Mouse (Mus musculus) layer of hippocampus, adult 2 months (tissue): ENCODE data around the gene Acoxl. TPM values are rescaled to one million over a fixed set of nuclear protein-coding genes. Genes with fewer than 3 reads are reported as not detected.

Experiments
- DNase-seq, 2 experiments: peaks; one replicate each; pipeline ENCODE4 v3.0.0; 2022; ENCODE audit warnings: low spot score in 2 of 2
- H3K27ac ChIP-seq: fragments of 200-600 bp; 2 replicates; pipeline ENCODE4 v1.8.1; 2022
- H3K4me3 ChIP-seq: fragments of 200-600 bp; 2 replicates; pipeline ENCODE4 v1.8.1; 2022; ENCODE audit warnings: mild to moderate bottlenecking
- CTCF ChIP-seq: fragments of 200-600 bp; conservative IDR thresholded peaks from 2 replicates; pipeline ENCODE4 v1.8.1; 2022; ENCODE audit warnings: antibody characterized with exemption, mild to moderate bottlenecking, moderate library complexity
- total RNA-seq, 2 experiments: library from RNA; stranded (reverse); gene quantifications; 2 replicates each; pipeline ENCODE4 v1.2.3; 2021

Gene Acoxl
- total RNA-seq, 2 experiments from 2014 or later: not detected

- Histone ChIP-seq H3K4me3 (no peak overlapping the region), H3K27ac (no peak overlapping the region)
- no peak for DNase-seq
- no peak for TF ChIP-seq CTCF
These were observed 91.5 kb downstream of the Acoxl start for GRCm38 (mm10) chr2:127929939-127930715.

DNA sequence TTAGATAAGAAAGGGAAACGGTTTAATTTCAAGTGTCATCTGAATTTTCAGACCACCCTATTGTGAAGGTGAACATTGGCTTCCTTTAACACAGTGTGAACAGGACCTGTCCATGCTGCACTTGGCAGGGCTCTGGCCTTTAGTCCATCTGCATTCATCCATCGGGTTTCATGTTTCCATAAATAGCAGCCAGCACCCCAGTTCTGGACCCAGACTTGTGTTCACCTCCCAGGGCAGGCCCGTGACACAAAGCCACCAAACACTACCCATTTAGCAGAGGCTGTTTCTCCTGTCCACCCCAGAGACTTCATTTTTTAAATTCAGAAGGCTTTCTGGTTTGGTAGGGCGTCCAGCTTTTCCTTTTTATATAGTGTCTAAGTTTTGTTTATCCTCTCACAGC, 92.9 kb downstream of the Acoxl start:
- Histone ChIP-seq H3K27ac (no peak overlapping the region), H3K4me3 (no peak overlapping the region)
- no peak for DNase-seq
- TF ChIP-seq CTCF: no peak

DNA sequence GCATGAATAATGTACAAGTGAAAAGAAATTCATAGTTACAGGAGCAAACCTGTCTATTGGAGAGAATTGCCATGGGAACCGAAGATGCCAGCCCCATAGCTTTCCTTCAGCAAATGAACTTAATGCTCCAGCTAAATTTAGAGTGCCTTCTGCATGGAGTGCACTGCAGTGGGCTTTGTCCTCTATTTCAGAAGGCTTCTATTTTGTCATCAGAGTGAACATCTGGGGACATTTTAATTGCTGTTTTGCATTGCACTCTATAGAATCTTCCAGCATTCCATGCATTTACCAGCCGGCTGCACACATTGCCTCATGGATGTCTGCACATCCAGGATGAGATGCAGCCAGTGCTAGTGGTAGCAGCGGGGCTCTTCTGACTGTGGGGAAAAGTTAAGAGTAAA, 94.9 kb downstream of the Acoxl start:
- peak; percentile 18 to 52 for DNase-seq
- H3K27ac ChIP-seq: peak overlapping the region; percentile 53; the same call in 1 of the 2 replicates

DNA sequence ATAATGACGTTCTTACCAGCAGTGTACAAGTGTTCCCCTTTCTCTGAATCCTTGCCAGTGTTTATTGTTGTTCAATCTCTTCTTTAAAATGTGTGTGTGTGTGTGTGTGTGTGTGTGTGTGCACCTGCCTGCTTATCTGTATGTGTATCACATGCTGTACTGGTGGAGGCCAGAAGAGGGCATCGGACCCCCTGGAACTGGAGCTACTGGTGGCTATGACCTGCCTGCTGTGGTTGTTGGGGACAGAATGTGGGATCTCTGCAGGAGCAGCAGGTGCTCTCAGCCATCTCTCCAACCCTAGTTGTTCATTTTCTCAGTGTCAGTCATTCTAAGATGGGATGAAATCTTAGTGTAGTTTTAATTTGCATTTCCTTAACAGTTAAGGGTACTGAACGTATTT, 98.4 kb downstream of the Acoxl start:
- Histone ChIP-seq H3K4me3 (no peak overlapping the region), H3K27ac (no peak overlapping the region)
- DNase-seq: no peak
- peak; percentile 40 for TF ChIP-seq CTCF

More for the DNA sequence above, 94.9 kb downstream of the Acoxl start:
- H3K4me3 ChIP-seq: no peak overlapping the region
- TF ChIP-seq CTCF: no peak

GRCm38 (mm10) chr2:127939206-127939605, 100.5 kb downstream of the Acoxl start:
- Histone ChIP-seq H3K4me3 (no peak overlapping the region), H3K27ac (no peak overlapping the region)
- TF ChIP-seq CTCF: no peak
- DNase-seq: no peak

DNA sequence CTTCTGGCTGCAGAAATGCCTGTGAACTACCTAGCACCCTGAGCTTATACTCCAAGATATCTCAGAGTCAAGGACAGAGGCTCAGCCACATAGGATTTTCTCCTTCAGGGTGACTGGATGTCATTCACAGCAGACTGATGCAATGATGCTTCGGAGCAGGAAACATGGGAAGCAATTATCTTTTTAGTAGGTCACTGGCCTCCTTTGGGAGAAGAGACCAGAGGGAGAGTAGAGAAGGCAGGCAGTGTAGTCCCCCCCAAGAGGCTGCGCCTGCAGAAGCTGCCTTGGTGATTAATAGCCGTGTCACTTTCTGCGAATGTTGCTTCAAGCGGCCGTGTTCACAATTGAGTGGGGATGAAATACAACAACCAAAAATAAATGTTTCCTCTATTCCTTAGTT, 121.9 kb downstream of the Acoxl start:
- TF ChIP-seq CTCF: no peak

DNA sequence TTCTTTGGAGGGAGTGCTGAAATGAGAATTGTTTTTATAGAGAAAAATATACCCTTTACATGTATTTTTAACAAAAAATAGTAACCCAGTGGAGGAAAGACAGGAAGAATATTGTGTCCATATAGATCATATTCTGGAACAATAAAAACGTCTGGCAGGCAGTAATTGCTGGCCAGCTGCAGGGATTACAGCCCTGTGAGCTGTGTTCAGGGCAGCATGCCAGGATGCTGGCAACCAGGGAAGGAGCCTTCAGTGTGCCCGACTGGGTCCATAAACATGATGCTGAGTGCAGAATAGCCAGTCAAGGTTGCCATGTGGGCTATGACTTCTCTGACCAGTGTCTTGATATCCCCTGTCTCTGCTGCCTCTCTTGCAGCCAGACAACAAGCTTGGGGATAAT, 122.5 kb downstream of the Acoxl start:
- no peak overlapping the region for H3K4me3 ChIP-seq
- H3K27ac ChIP-seq: peak overlapping the region; percentile 76
- peak; percentile 10 to 50 for DNase-seq
- no peak for TF ChIP-seq CTCF

More for the DNA sequence above, 121.9 kb downstream of the Acoxl start:
- peak; percentile 11 to 20 for DNase-seq
- Histone ChIP-seq H3K27ac (peak overlapping the region; percentile 76), H3K4me3 (no peak overlapping the region)

DNA sequence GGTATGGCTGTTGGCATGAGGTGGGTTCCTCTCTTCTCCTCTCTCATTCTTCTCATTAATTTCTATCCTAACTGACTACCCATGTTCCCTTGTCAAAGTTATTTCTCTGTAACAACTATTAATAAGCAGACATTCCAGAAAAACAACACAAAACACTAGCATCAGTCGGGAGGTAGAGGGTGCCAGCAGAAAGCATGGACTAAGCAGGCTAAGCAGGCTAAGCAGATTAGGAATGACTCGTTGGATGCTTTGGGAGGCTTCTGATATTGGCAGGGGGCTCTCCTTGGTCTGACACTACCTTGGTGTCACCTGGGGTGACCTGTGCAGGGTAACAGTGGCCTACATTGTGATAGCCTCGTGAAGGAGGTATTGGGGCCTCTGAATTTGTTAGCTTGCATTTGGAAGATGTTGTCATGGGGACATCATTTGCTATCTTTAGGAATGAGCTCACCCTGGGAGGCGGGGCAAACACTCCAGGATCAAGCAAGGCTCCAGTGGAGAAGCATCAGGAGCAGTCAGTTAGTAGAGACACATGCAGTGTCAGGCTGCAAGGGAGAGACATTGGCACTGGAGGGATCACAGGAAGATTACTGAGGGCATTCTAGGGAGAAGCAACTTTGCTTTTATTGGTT, 123.2 kb downstream of the Acoxl start:
- TF ChIP-seq CTCF: 0 out of 2 replicates have a peak, but pooled peaks have one; percentile 24
- Histone ChIP-seq H3K4me3 (no peak overlapping the region), H3K27ac (peak overlapping the region; percentile 76)
- DNase-seq: peak; percentile 59 to 69

DNA sequence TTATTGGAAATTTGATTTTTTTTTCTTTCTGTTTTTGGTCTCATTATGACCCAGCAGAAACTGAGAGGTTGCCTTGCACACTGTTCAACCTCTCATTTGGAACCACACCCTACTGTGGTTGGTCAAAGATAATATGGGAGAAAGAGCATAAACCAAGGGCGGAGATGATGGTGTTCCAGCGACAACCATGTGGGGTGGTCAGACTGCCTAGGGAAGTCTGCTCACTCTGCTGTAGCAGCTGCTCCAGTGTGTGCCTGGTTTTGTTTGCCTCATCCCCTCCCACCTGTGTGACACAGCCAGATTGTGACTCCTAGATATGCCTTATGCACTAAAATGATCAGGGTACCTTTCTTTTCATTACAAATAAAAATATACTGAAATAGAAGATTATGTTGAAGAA, 130.3 kb downstream of the Acoxl start:
- DNase-seq: no peak
- no peak for TF ChIP-seq CTCF
- no peak overlapping the region for H3K27ac ChIP-seq
- no peak overlapping the region for H3K4me3 ChIP-seq

DNA sequence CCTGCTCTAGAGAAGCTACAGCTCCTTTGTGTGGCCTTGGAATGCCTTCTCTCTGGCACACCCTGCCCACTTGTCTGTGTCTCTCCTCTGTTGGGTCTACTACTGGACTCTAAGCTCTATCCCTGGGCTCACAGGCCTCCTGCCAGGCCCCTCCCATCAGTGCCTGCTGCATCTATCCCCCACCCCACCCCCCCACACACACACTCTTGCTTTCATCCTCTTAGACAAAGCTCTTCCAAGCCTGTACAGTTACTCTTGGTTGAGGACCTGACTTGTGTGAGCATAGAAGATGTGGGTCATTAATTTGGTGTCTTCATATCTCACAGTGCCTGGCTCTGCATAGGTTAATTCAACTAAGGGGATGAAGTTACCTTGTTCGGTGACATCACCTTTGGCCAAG, 137.6 kb downstream of the Acoxl start:
- DNase-seq: no peak
- H3K27ac ChIP-seq: no peak overlapping the region
- no peak overlapping the region for H3K4me3 ChIP-seq
- TF ChIP-seq CTCF: no peak

- DNase-seq: no peak
- Histone ChIP-seq H3K27ac (no peak overlapping the region), H3K4me3 (no peak overlapping the region)
- TF ChIP-seq CTCF: no peak
These were observed 140.0 kb downstream of the Acoxl start for GRCm38 (mm10) chr2:127978601-127979230.

- Histone ChIP-seq H3K27ac (no peak overlapping the region), H3K4me3 (no peak overlapping the region)
- no peak for DNase-seq
- no peak for TF ChIP-seq CTCF
These were observed 143.9 kb downstream of the Acoxl start for GRCm38 (mm10) chr2:127982610-127983009.

DNA sequence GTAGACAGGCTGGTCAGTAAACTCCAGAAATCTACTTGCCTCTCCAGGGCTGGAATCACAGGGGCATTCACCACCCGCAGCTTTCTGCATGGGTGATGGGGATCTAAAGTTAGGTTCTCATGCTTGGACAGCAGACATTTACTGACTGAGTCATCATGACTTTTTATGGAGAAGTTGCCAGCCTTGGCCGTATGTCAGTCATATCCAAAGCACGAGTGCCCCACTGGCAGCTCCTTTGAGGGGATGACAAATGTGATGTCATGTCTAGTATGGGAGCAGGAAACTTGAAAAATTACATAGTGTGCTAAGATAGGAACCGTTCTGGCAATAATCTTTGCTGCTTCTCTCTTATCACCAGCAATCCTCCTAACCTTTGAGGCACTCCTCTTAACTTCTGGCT, 144.6 kb downstream of the Acoxl start:
- no peak for TF ChIP-seq CTCF
- H3K4me3 ChIP-seq: no peak overlapping the region
- DNase-seq: no peak
- no peak overlapping the region for H3K27ac ChIP-seq

GRCm38 (mm10) chr2:127983981-127984380, 145.3 kb downstream of the Acoxl start:
- no peak for DNase-seq
- Histone ChIP-seq H3K27ac (no peak overlapping the region), H3K4me3 (no peak overlapping the region)
- no peak for TF ChIP-seq CTCF
